Mouse (Mus musculus) liver, embryonic 13.5 days (tissue): Measurements from ENCODE around the gene Plcb1. TPM values are rescaled to one million over a fixed set of nuclear protein-coding genes. Genes with fewer than 3 reads are reported as not detected.

Source experiments
- ATAC-seq: fragments of 200-750 bp; cut with Nextera tagmentation; 2 replicates; pipeline ENCODE4 v1.8.0; 2017; ENCODE audit warnings: low read depth, mild to moderate bottlenecking, moderate number of reproducible peaks, moderate library complexity
- DNase-seq: peaks from one replicate; pipeline ENCODE4 v3.0.0; 2022
- H3K27ac ChIP-seq: fragments of 300-500 bp; sonication (generic); 2 replicates; pipeline ENCODE4 v1.5.1; 2015; ENCODE audit warnings: moderate library complexity, mild to moderate bottlenecking, inconsistent platforms
- H3K27me3 ChIP-seq: fragments of 300-500 bp; sonication (generic); 2 replicates; pipeline ENCODE4 v1.6.1; 2015; ENCODE audit warnings: mild to moderate bottlenecking, inconsistent platforms
- H3K36me3 ChIP-seq: fragments of 300-500 bp; sonication (generic); 2 replicates; pipeline ENCODE4 v1.6.1; 2015; ENCODE audit warnings: mild to moderate bottlenecking, inconsistent platforms
- H3K4me1 ChIP-seq: fragments of 300-500 bp; sonication (generic); replicated peaks from 2 replicates; pipeline ENCODE4 v1.6.1; 2015; ENCODE audit warnings: inconsistent platforms
- H3K4me2 ChIP-seq: fragments of 300-500 bp; sonication (generic); 2 replicates; pipeline ENCODE4 v1.6.1; 2015; ENCODE audit warnings: inconsistent platforms, mild to moderate bottlenecking, moderate library complexity
- H3K4me3 ChIP-seq: fragments of 300-500 bp; sonication (generic); replicated peaks from 2 replicates; pipeline ENCODE4 v1.5.1; 2015; ENCODE audit warnings: mild to moderate bottlenecking, inconsistent platforms
- H3K9ac ChIP-seq: fragments of 300-500 bp; sonication (generic); 2 replicates; pipeline ENCODE4 v1.6.1; 2015; ENCODE audit warnings: mild to moderate bottlenecking, inconsistent platforms
- H3K9me3 ChIP-seq: fragments of 300-500 bp; sonication (generic); replicated peaks from 2 replicates; pipeline ENCODE4 v1.6.1; 2016; ENCODE audit warnings: inconsistent platforms
- WGBS: fragments of 180-500 bp; shearing (Covaris S2); methylation state at CpG from one replicate; pipeline ENCODE4 v1.1.7; 2015; ENCODE audit not compliant: insufficient replicate concordance; 5-methylcytosine and 5-hydroxymethylcytosine counted together
- polyA plus RNA-seq: library from polyadenylated mRNA; unstranded; fragments of >200 nt; fragmentation: Nextera tagmentation; extraction: Ambion mirVana; gene quantifications from 2 replicates; pipeline ENCODE4 v1.2.1, GENCODE M21; 2015

The Plcb1 gene
- polyA plus RNA-seq, 1 experiment from 2014 or later = 2.4 TPM

DNA sequence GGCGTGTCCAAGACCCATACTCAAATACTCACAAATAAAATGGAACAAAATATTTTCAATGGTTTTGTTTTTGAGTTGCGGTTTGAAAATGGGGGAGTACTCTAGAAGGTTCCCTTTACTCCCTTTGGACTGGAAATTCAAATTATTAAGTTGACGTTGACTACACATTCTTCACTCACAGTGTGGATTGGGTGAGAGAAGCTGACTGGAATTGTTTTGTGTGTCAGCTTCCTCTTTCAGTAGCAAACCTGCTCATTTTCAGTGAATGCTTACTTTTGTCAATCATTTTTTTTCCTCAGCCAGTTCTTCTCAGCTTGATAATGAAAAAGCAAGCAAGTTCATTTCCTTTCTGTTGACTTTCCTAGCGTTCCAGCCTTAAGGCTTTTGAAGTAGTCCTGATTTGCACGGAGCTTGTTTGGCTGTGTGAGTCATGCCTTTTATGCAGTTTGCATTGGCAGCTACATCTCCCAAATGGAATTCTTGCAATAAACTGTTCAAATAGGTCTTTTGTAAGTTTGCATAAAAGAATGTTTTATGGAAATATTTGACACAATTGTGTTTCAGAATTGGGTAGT, 306.8 kb downstream of the Plcb1 start:
- no peak overlapping the region for H3K4me3 ChIP-seq
- H3K27me3 ChIP-seq = no peaks in the 10 kb centered on the region
- DNase-seq = no peak

DNA sequence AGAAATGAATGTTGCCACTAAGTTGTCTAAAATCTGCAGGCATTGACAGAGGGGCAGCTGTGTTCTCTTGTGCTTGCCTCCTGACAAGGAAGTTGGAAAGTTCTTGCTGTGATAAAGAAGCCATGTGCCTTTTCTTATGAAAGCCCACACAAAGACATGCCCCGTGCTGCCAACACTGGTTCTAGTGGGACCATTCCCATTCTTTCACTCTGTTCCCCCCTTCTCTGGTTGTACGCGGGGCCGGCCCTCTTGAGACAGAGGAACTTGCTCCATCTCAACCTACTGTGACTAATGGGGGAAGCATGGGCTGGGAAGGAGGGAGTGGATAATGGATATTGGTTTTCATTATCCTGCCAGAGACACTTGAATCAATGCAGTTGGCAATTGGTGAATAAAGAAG, 315.4 kb downstream of the Plcb1 start:
- Histone ChIP-seq H3K9me3 (no peaks in the 10 kb centered on the region), H3K27ac (no peak overlapping the region), H3K9ac (no peak overlapping the region), H3K36me3 (no peaks in the 10 kb centered on the region), H3K27me3 (no peaks in the 10 kb centered on the region), H3K4me1 (no peaks in the 10 kb centered on the region), H3K4me2 (no peak overlapping the region), H3K4me3 (no peak overlapping the region)
- DNase-seq = no peak
- no peak for ATAC-seq
- 73% methylated on average over 4 of the region's 4 CpGs for WGBS

More for the DNA sequence above, 306.8 kb downstream of the Plcb1 start:
- Histone ChIP-seq H3K4me2 (no peak overlapping the region), H3K9me3 (no peaks in the 10 kb centered on the region), H3K4me1 (no peaks in the 10 kb centered on the region), H3K9ac (no peak overlapping the region), H3K36me3 (no peaks in the 10 kb centered on the region), H3K27ac (no peak overlapping the region)
- ATAC-seq = no peak
- WGBS = 54% methylated on average over 5 of the region's 5 CpGs

DNA sequence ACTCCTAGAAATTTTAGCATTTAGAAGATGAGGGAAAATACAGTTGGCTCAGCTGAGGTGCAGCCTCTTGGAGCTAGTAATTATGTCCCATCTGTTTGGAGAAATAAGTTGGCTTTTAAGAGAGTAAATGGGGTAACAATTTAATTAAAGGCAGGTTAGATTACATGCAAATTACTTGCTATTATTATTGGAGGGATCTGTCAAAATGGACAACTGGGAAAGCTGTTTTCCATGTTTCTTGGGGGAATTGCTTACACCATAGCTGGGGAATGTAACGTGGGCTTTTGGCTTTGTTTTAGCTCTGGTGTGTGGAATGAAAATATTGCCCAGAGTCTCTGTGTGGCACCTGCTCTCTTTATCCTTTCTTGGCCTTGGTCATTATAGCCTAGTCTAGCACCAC, 316.1 kb downstream of the Plcb1 start:
- WGBS = 51% methylated on average over 1 of the region's 1 CpGs
- no peaks in the 10 kb centered on the region for H3K4me1 ChIP-seq
- no peaks in the 10 kb centered on the region for H3K27me3 ChIP-seq
- H3K4me2 ChIP-seq = no peak overlapping the region
- no peak overlapping the region for H3K27ac ChIP-seq
- H3K9me3 ChIP-seq = no peaks in the 10 kb centered on the region
- H3K36me3 ChIP-seq = no peaks in the 10 kb centered on the region
- ATAC-seq = no peak
- no peak overlapping the region for H3K9ac ChIP-seq
- H3K4me3 ChIP-seq = no peak overlapping the region
- DNase-seq = no peak

DNA sequence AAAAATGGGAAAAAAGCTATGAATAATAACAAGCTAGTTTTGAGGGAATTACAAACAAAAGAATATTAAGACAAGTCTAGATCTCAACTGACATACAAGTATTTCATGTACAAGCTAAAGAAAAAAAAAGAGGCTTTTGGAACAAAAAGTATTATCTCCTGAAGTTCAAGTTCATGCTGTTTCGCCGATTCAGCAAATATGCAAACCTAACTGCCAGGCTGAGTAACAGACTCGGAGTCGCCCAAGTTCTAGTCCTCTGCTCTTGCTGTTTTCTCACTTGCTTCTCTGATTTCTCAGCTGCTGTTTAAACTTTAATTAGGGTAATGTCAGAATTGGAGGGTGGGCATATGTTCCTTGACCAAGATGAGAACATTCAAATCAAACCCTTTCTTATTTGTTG, 320.8 kb downstream of the Plcb1 start:
- no peaks in the 10 kb centered on the region for H3K36me3 ChIP-seq
- ATAC-seq (no peak), DNase-seq (no peak)
- no peaks in the 10 kb centered on the region for H3K9me3 ChIP-seq
- 76% methylated on average over 4 of the region's 4 CpGs for WGBS
- H3K4me3 ChIP-seq = no peak overlapping the region
- no peak overlapping the region for H3K27ac ChIP-seq
- H3K4me1 ChIP-seq = no peaks in the 10 kb centered on the region
- H3K9ac ChIP-seq = no peak overlapping the region
- H3K27me3 ChIP-seq = no peaks in the 10 kb centered on the region
- no peak overlapping the region for H3K4me2 ChIP-seq

DNA sequence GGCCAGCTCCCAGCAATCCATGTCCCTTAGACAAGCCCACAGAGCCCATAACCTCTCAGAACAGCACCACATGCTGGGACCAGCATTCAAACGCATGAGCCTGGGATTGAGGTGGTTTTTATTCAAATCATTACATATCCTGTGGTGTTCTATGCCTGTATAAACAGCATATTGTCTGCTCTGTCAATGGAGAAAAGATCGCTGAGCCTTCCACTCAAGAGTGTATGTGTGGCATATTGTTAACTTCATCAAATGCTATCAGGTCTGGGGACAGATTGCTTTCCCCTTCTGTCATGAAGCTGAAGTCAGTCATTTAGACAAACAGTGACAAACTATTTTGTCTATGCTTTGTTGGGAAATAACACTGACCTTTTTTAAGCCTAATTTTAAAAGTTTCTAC, 322.7 kb downstream of the Plcb1 start:
- Histone ChIP-seq H3K27ac (no peak overlapping the region), H3K4me3 (no peak overlapping the region), H3K9me3 (no peaks in the 10 kb centered on the region), H3K36me3 (no peaks in the 10 kb centered on the region), H3K9ac (no peak overlapping the region), H3K4me2 (no peak overlapping the region), H3K4me1 (no peaks in the 10 kb centered on the region), H3K27me3 (no peaks in the 10 kb centered on the region)
- ATAC-seq (no peak), DNase-seq (no peak)
- 49% methylated on average over 2 of the region's 2 CpGs for WGBS

DNA sequence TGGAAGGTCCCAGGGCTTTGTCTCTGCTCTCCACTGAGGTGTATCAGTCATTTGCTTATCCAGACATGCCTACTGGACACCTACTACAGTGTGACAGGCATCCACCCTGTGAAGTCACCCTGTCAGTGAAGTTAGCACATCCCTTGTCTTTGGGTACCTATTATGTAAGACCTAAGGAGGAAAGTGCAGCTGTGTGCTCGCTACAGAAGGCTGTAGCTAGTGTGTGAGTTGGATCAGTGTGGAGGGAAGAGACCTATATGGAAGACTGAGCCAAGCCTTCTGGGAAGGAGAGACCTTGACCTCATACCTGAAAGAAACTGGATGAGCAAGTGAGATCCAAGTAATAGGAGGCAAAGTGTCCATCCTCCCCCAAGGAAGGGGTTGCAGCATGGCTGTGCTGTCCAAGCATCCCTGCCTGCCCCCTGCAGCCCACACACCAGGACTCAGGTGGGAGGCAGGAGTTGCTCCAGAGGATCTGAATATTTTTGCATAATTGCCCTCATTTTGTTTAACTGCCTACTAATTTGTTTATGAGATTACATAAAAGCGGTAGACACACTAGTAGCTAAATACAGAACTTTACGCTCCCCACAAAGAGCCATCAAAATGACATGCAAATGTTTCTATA, 328.7 kb downstream of the Plcb1 start:
- no peak for DNase-seq
- Histone ChIP-seq H3K9me3 (no peaks in the 10 kb centered on the region), H3K4me2 (no peak overlapping the region), H3K27me3 (no peaks in the 10 kb centered on the region), H3K36me3 (no peaks in the 10 kb centered on the region), H3K4me1 (no peaks in the 10 kb centered on the region), H3K4me3 (no peak overlapping the region), H3K9ac (no peak overlapping the region), H3K27ac (no peak overlapping the region)
- 57% methylated on average over 3 of the region's 3 CpGs for whole genome bisulfite sequencing
- ATAC-seq = no peak

DNA sequence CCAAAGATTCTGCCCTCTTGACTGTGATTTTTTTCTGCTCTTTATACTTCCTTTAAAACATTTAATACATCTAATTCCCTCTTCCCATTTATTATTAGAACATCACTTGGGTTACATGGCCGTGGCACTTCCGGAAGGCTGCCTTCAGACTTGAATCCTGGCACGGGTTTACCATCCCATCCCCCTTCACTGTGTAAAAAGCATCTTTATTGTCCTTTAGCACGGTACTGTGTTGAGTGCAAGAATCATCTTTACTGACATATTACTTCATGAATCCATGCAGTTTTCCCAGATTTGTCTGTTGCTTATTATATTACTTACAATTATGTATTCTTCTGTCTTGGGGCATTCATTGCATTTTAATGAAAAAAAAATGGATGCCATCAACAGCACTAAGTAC, 337.2 kb downstream of the Plcb1 start:
- Histone ChIP-seq H3K27ac (no peak overlapping the region), H3K9me3 (no peaks in the 10 kb centered on the region), H3K36me3 (no peaks in the 10 kb centered on the region), H3K4me3 (no peak overlapping the region), H3K9ac (no peak overlapping the region), H3K4me2 (no peak overlapping the region), H3K4me1 (no peaks in the 10 kb centered on the region), H3K27me3 (no peaks in the 10 kb centered on the region)
- WGBS = 66% methylated on average over 4 of the region's 4 CpGs
- ATAC-seq (no peak), DNase-seq (no peak)

DNA sequence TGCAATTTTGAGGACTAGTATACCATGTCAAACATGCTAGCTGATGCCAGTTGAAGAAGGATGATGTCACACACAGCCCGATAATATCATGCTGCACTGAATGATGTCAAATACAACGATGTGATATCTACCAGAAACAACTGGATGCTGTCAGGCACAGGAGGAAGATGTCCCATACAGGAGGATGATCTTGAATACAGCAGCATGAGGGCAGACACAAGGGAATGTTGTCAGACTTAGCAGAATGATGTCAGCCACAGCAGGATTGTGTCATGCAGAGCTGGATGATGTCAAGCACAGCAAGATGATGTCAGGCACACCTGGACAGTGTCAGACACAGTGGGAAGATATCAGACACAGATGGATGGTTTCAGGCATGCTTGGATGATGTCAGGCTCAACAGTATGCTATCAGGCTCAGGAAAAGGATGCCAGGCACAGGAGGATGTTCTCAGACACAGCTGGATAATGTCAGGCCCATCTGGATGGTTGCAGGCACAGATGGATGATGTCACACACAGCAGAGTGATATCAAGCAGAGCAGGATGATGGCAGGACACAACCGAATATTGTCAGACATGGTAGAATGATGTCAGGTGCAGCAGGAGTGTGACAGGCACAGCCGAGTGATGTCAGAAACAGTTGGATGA, 338.0 kb downstream of the Plcb1 start:
- ATAC-seq (no peak), DNase-seq (no peak)
- Histone ChIP-seq H3K4me1 (no peaks in the 10 kb centered on the region), H3K27me3 (no peaks in the 10 kb centered on the region), H3K4me3 (no peak overlapping the region), H3K36me3 (no peaks in the 10 kb centered on the region), H3K9ac (no peak overlapping the region), H3K4me2 (no peak overlapping the region), H3K9me3 (no peaks in the 10 kb centered on the region), H3K27ac (no peak overlapping the region)
- 69% methylated on average over 4 of the region's 4 CpGs for WGBS

DNA sequence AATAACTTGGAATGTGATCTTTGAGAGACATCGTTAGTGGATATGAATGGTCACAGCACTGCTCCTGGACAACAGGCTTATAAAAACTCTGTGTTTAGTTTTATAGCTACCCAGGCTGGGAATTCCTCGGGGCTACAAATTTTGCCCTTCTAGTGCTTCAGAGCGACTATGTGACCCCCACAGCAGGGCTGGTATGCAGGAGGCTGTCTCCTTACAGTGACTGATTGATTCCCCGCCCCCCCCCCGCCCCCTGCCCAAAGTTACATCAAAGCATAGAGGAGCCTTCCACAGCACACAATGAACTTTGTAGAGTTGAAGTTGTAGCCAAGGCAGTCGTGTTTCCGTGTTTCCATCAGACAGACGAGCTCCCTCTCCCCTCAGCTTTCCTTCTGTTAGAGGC, 354.7 kb downstream of the Plcb1 start:
- H3K4me3 ChIP-seq = no peak overlapping the region

DNA sequence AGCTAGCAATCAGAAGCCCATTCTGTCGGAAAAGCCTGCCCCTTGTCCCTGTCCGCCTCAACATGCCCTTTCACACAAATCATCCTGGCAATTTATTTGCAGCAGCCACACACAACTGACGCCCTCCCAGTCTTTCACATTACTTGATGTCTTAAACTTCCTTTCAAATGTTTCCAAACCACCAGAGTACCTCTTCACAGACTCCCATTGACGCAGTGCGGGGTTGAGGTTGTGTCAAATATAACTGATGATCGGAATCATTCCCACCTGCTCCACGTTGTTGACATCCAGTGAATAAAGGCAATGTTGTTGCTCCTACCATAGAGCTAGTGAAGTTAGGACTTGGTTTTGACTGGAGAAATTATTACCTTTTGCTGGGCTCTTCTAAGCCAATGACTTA, 366.4 kb downstream of the Plcb1 start:
- Histone ChIP-seq H3K9ac (no peak overlapping the region), H3K4me3 (no peak overlapping the region), H3K4me1 (no peaks in the 10 kb centered on the region), H3K27me3 (no peaks in the 10 kb centered on the region), H3K4me2 (no peak overlapping the region), H3K27ac (no peak overlapping the region), H3K36me3 (no peaks in the 10 kb centered on the region), H3K9me3 (no peaks in the 10 kb centered on the region)
- no peak for DNase-seq
- ATAC-seq = no peak
- WGBS = 71% methylated on average over 7 of the region's 7 CpGs

More for the DNA sequence above, 354.7 kb downstream of the Plcb1 start:
- WGBS = 26% methylated on average over 8 of the region's 8 CpGs
- no peak overlapping the region for H3K27ac ChIP-seq
- H3K4me2 ChIP-seq = no peak overlapping the region
- no peak overlapping the region for H3K9ac ChIP-seq
- H3K36me3 ChIP-seq = no peaks in the 10 kb centered on the region
- no peaks in the 10 kb centered on the region for H3K9me3 ChIP-seq
- H3K4me1 ChIP-seq = no peaks in the 10 kb centered on the region
- H3K27me3 ChIP-seq = no peaks in the 10 kb centered on the region
- no peak for ATAC-seq
- DNase-seq = no peak

DNA sequence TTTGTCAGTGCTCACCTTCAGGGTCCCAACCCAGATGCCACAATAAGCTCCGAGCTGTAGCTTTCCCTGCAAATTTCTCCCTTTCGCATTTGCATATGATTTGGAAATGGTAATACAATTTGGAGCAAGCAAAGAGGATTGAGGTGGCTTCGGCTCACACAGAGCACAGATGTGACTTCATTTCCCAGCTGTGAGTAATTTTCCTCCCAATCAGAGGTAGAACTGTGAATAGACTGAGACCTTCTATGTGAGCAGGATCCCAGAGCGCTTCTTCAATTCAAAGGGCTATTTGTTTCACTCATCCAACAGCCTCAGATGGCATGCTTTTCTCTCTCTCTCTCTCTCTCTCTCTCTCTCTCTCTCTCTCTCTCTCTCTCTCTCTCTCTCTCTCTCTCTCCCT, 367.4 kb downstream of the Plcb1 start:
- H3K4me1 ChIP-seq = no peaks in the 10 kb centered on the region
- no peak overlapping the region for H3K9ac ChIP-seq
- H3K9me3 ChIP-seq = no peaks in the 10 kb centered on the region
- no peaks in the 10 kb centered on the region for H3K36me3 ChIP-seq
- no peak overlapping the region for H3K27ac ChIP-seq
- no peak for DNase-seq
- no peak for ATAC-seq
- no peaks in the 10 kb centered on the region for H3K27me3 ChIP-seq
- 85% methylated on average over 4 of the region's 4 CpGs for WGBS
- H3K4me3 ChIP-seq = no peak overlapping the region
- no peak overlapping the region for H3K4me2 ChIP-seq

DNA sequence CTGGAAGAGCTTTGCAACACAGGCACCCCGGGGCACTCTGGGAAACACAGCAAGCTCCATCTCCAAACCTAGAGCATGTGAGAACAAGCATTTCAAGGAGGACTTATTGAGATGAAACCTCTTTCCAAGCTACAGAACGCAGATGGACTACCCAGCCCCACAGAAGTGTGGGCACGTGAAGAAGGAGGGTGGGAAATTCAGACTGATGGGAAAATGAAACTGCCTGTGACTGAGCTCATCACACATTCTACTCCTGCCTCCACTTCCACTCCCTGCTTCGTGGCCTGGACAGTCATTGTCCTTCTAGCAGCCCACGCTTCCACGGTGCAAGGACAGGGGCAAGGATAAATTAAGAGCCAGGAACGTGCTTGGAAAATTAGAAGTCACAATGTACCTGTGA, 370.2 kb downstream of the Plcb1 start:
- Histone ChIP-seq H3K36me3 (no peaks in the 10 kb centered on the region), H3K4me3 (no peak overlapping the region), H3K4me2 (no peak overlapping the region), H3K9me3 (no peaks in the 10 kb centered on the region), H3K27me3 (no peaks in the 10 kb centered on the region), H3K4me1 (no peaks in the 10 kb centered on the region), H3K27ac (no peak overlapping the region), H3K9ac (no peak overlapping the region)
- DNase-seq = no peak
- ATAC-seq = no peak
- 56% methylated on average over 7 of the region's 7 CpGs for WGBS
